Mouse (Mus musculus): Measurements from ENCODE around the gene Asb9. TPM values are rescaled to one million over a fixed set of nuclear protein-coding genes. Genes with fewer than 3 reads are reported as not detected.
A peak's percentile ranks its signal among the peaks of the same experiment; 100 is the strongest.

The Asb9 gene
- polyA plus RNA-seq (2015; fragmentation: Nextera tagmentation; extraction: Ambion mirVana) = not detected in 2 replicates

DNA sequence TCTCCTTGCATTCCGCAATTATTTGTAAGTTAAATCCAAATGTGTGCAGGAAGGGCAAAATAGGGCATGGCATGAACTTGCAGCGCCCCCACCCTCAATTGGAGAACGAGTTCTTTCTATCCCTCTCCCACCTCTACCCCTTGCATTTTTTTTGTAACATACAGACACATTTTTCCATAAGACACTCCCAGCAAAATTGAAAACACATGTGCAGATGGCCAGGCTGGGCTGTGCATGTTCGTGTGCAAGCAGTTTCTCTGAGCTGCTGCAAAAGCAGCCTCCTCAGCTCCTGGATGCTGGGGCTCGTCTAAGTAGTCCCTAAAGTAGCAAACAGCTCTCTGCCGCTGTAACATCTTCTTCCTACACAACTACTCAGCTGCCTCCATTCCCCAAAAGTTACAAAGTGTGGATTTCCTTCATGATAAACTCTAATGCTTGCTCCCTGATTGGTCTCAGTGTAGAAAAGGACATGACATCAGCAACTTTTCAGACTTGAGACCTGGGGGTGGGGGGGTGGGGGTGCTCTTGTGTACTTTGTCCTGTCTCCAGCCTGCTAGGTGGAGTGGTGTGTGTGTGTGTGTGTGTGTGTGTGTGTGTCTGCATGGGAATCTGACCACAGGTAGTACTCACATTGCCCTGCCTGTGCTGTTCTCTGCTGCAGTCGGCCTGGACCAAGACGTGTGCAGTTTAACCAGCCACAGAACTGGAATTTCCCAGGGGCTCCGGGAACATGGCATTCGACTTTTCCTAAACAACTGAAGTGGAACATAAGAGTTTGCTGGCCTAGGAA lies at the start of gene Asb9:
TSS of gene Asb9 (plus strand) at position 619 of the 790 bp plus-strand sequence.
- no peak within 1 kb of the TSS for H3K27ac ChIP-seq
- no peak within 1 kb of the TSS for H3K4me3 ChIP-seq
- WGBS = 76% methylated on average over 10 of the region's 10 CpGs
- H3K4me1 ChIP-seq = no peaks in the 10 kb centered on the region
- ATAC-seq (replicated peaks) = no peak
- no peak within 1 kb of the TSS for H3K4me2 ChIP-seq
- H3K27me3 ChIP-seq (replicated peaks) = 0 out of 2 replicates have a peak, but pooled peaks cover 3% of the 10 kb centered on the region
- H3K9me3 ChIP-seq = no peaks in the 10 kb centered on the region
- H3K36me3 ChIP-seq (replicated peaks) = no peaks in the 10 kb centered on the region
- H3K9ac ChIP-seq = no peak within 1 kb of the TSS

GRCm38 (mm10) chrX:164459205-164459878 lies 46.8 kb upstream of the Asb9 start:
- no peak overlapping the region for H3K4me3 ChIP-seq
- H3K36me3 ChIP-seq (replicated peaks) = no peaks in the 10 kb centered on the region
- H3K9me3 ChIP-seq = no peaks in the 10 kb centered on the region
- no peaks in the 10 kb centered on the region for H3K4me1 ChIP-seq
- H3K27ac ChIP-seq = no peak overlapping the region
- H3K4me2 ChIP-seq = no peak overlapping the region
- 79% methylated on average over 6 of the region's 6 CpGs for WGBS
- no peak overlapping the region for H3K9ac ChIP-seq
- H3K27me3 ChIP-seq (replicated peaks) = no peaks in the 10 kb centered on the region
- ATAC-seq (replicated peaks) = no peak

GRCm38 (mm10) chrX:164502258-164502657 lies 3.9 kb upstream of the Asb9 start:
- H3K27ac ChIP-seq = no peak overlapping the region

GRCm38 (mm10) chrX:164507068-164507467 lies 941 bp downstream of the Asb9 start:
- no peak overlapping the region for H3K4me2 ChIP-seq
- no peaks in the 10 kb centered on the region for H3K36me3 ChIP-seq (replicated peaks)
- no peak overlapping the region for H3K27ac ChIP-seq
- H3K4me1 ChIP-seq = no peaks in the 10 kb centered on the region
- H3K9me3 ChIP-seq = no peaks in the 10 kb centered on the region
- WGBS = 79% methylated on average over 4 of the region's 4 CpGs
- H3K27me3 ChIP-seq (replicated peaks) = no peaks in the 10 kb centered on the region
- no peak for ATAC-seq (replicated peaks)
- no peak overlapping the region for H3K9ac ChIP-seq
- H3K4me3 ChIP-seq = no peak overlapping the region

More at GRCm38 (mm10) chrX:164502258-164502657, 3.9 kb upstream of the Asb9 start:
- ATAC-seq (replicated peaks) = no peak
- H3K4me2 ChIP-seq = no peak overlapping the region
- no peak overlapping the region for H3K9ac ChIP-seq
- H3K4me3 ChIP-seq = no peak overlapping the region
- no peaks in the 10 kb centered on the region for H3K4me1 ChIP-seq
- WGBS = 70% methylated on average over 2 of the region's 2 CpGs
- peaks cover 9% of the 10 kb centered on the region; the same call in 1 of the 2 replicates for H3K27me3 ChIP-seq (replicated peaks)
- H3K36me3 ChIP-seq (replicated peaks) = no peaks in the 10 kb centered on the region
- no peaks in the 10 kb centered on the region for H3K9me3 ChIP-seq

DNA sequence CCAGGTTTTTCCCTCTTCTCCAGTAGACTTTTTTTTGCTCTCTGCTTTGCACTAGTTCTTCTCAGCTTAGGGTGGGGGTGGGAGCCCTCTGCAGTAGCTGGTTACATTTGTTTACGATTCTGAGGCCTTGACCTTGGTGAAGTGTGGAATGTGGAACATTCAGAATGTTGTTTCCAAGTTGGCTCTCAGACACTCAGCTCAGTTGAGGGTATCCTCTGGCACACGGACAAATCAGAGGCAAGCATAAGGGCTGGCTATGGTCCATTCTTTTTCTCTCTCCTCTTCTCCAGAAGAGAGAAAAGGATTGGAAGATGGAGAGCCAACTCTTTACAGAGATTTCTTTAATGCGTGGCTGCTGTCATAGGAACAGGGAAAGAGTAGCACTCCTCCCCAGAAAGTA lies 2.6 kb downstream of the Asb9 start:
- H3K9me3 ChIP-seq = no peaks in the 10 kb centered on the region
- H3K4me3 ChIP-seq = no peak overlapping the region
- no peak for ATAC-seq (replicated peaks)
- no peaks in the 10 kb centered on the region for H3K36me3 ChIP-seq (replicated peaks)
- 0 out of 2 replicates have a peak, but pooled peaks cover 2% of the 10 kb centered on the region for H3K27me3 ChIP-seq (replicated peaks)
- no peak overlapping the region for H3K9ac ChIP-seq
- WGBS = 63% methylated on average over 3 of the region's 3 CpGs
- H3K4me1 ChIP-seq = no peaks in the 10 kb centered on the region
- no peak overlapping the region for H3K27ac ChIP-seq
- H3K4me2 ChIP-seq = no peak overlapping the region

DNA sequence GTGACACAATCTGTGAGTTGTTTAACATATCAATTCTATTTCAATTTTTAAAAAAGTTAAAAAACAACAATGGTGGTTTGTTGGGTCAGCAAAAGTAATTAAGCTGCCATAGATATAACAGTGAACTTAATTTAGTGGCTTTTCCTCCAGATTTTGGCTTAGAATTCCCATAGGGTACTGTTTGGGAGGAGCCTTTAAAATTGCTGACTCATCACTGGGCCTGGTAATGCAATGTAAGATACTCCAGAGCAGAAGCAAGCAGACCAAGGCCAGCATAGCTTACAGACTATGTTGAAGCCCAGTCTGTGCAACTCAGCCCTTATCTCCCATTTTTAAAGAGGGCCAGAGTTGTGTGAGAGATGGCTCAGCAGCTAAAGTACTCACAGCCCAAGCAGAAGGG lies 16.0 kb downstream of the Asb9 start:
- H3K27me3 ChIP-seq (replicated peaks) = no peaks in the 10 kb centered on the region; the same call in 1 of the 2 replicates

GRCm38 (mm10) chrX:164526566-164526965 lies 20.4 kb downstream of the Asb9 start:
- no peak for ATAC-seq (replicated peaks)
- no peak overlapping the region for H3K27ac ChIP-seq
- no peak overlapping the region for H3K9ac ChIP-seq
- no peak overlapping the region for H3K4me3 ChIP-seq
- no peaks in the 10 kb centered on the region for H3K4me1 ChIP-seq
- no peak overlapping the region for H3K4me2 ChIP-seq
- WGBS = 48% methylated on average over 1 of the region's 1 CpGs
- H3K36me3 ChIP-seq (replicated peaks) = no peaks in the 10 kb centered on the region
- H3K9me3 ChIP-seq = no peaks in the 10 kb centered on the region
- H3K27me3 ChIP-seq (replicated peaks) = no peaks in the 10 kb centered on the region; the same call in 1 of the 2 replicates

More for the DNA sequence above, 16.0 kb downstream of the Asb9 start:
- Histone ChIP-seq H3K36me3 (replicated peaks) (no peaks in the 10 kb centered on the region), H3K9ac (no peak overlapping the region), H3K4me1 (no peaks in the 10 kb centered on the region), H3K4me3 (no peak overlapping the region), H3K9me3 (no peaks in the 10 kb centered on the region), H3K27ac (no peak overlapping the region), H3K4me2 (no peak overlapping the region)
- no peak for ATAC-seq (replicated peaks)

DNA sequence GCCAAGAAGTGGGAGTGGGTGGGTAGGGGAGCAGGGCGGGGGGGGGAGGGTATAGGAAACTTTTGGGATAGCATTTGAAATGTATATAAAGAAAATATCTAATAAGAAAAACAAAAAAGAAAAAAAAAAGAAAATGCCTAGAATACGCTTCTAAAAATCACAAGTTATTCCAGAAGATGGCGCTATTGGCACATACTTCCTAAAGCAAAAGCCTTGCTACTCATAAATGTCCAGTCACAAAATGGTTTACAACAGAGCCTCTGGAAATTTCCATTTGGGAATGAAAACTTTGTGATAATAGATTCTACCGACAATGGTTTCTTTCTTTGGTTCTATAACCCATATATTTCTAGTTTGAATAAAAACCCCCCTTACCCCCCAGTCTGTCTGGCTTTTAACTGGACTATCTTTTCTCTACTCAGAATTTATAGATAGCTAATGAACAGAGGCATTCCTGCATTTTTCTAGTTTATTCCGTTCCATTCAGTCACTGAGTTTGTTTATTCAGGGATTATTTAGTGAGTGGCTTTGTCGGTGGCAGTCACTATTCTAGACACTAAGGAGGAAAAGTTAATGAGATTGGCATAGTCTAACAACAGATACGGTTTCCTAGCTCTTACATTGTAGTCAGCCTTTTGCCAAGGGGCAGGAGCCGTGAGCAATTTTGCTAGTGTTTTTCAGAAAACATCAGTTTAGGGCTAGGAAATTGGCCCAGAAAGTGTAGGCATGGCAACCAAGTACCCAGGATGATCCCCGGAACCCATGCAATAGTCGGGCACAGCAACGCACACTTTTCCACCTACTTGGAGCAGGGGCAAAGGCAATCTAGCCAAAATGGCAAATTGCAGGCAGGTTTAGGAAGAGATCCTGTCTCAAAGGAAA lies 35.5 kb downstream of the Asb9 start:
- peak; percentile 65; the same call in 1 of the 2 replicates for ATAC-seq (replicated peaks)
- H3K4me1 ChIP-seq = no peaks in the 10 kb centered on the region
- H3K27ac ChIP-seq = no peak overlapping the region
- H3K4me2 ChIP-seq = peak overlapping the region; percentile 10; the same call in 1 of the 2 replicates
- H3K27me3 ChIP-seq (replicated peaks) = no peaks in the 10 kb centered on the region
- H3K9me3 ChIP-seq = no peaks in the 10 kb centered on the region
- H3K9ac ChIP-seq = no peak overlapping the region
- H3K4me3 ChIP-seq = no peak overlapping the region
- H3K36me3 ChIP-seq (replicated peaks) = no peaks in the 10 kb centered on the region
- 34% methylated on average over 11 of the region's 11 CpGs for WGBS

GRCm38 (mm10) chrX:164570195-164570594 lies 64.1 kb downstream of the Asb9 start:
- H3K27me3 ChIP-seq (replicated peaks) = no peaks in the 10 kb centered on the region
- WGBS = 62% methylated on average over 1 of the region's 1 CpGs
- H3K36me3 ChIP-seq (replicated peaks) = no peaks in the 10 kb centered on the region
- ATAC-seq (replicated peaks) = no peak
- no peaks in the 10 kb centered on the region for H3K9me3 ChIP-seq
- no peak overlapping the region for H3K4me3 ChIP-seq
- H3K27ac ChIP-seq = no peak overlapping the region
- no peak overlapping the region for H3K9ac ChIP-seq
- no peaks in the 10 kb centered on the region for H3K4me1 ChIP-seq
- H3K4me2 ChIP-seq = no peak overlapping the region

DNA sequence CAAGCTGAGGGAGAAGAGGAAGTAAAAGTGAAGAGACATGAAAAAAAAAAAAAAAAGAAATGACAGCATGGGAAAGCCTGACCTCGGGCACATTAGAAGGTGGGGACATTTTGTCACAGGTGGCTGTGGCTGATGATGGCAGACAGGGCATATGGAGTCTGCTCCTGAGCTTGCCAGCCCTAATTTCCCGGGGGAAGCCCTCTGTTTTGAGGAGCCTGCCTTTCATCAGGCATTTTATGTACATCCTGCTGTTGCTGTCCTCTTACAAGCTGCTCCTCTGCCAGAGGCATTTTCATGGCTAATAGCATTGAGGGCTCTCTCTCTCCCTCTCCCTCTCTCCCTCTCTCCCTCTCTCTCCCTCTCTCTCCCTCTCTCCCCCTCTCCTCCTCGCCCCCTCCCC lies 70.8 kb downstream of the Asb9 start:
- H3K4me1 ChIP-seq = no peaks in the 10 kb centered on the region
- no peak overlapping the region for H3K4me2 ChIP-seq
- H3K9me3 ChIP-seq = no peaks in the 10 kb centered on the region
- no peak; the same call in 1 of the 2 replicates for ATAC-seq (replicated peaks)
- WGBS = 53% methylated on average over 3 of the region's 3 CpGs
- no peaks in the 10 kb centered on the region for H3K36me3 ChIP-seq (replicated peaks)
- no peak overlapping the region for H3K9ac ChIP-seq
- no peaks in the 10 kb centered on the region for H3K27me3 ChIP-seq (replicated peaks)
- no peak overlapping the region for H3K4me3 ChIP-seq
- no peak overlapping the region for H3K27ac ChIP-seq
